ENCODE assay signal across 8 mouse cellular contexts in genomic region chr7:112328969-112329368, GRCm38 (mm10).
A peak's percentile ranks its signal among the peaks of the same experiment; 100 is the strongest.
DNase-seq lines count a peak whose midpoint lies in the region; ATAC-seq and TF ChIP-seq lines count a peak whose summit lies in the region.

No protein-coding gene starts in this region.

- H3K9me3 ChIP-seq in lung, postnatal 0 days (ENCODE audit: low read length), result no peaks in the 10 kb centered on the region
- H3K9me3 ChIP-seq in forebrain, embryonic 11.5 days (ENCODE audit: control insufficient read depth, low read length), result no peaks in the 10 kb centered on the region

- 8% methylated on average over 1 of the region's 1 CpGs for WGBS in lung, postnatal 0 days
- 18% methylated on average over 1 of the region's 1 CpGs for WGBS in forebrain, embryonic 11.5 days

- H3K4me3 ChIP-seq in lung, postnatal 0 days (ENCODE audit: low read depth, low read length), result no peak overlapping the region
- no peak overlapping the region for H3K4me3 ChIP-seq in forebrain, embryonic 11.5 days (ENCODE audit: low read depth, low read length)

- peak; percentile 45 for ATAC-seq in CD4-positive, CD25-positive, alpha-beta regulatory T cell, adult 4 months
- ATAC-seq in lung, postnatal 0 days, result no peak
- ATAC-seq in forebrain, embryonic 11.5 days (replicated peaks; ENCODE audit: low FRiP score), result no peak

- peaks cover 25% of the 10 kb centered on the region for H3K36me3 ChIP-seq in lung, postnatal 0 days (ENCODE audit: insufficient read depth, low read length)
- no peaks in the 10 kb centered on the region for H3K36me3 ChIP-seq in forebrain, embryonic 11.5 days (ENCODE audit: control insufficient read depth, insufficient read depth, low read length)

- H3K9ac ChIP-seq in lung, postnatal 0 days (replicated peaks; ENCODE audit: low read depth), result no peak overlapping the region
- no peak overlapping the region for H3K9ac ChIP-seq in forebrain, embryonic 11.5 days (ENCODE audit: low read length)

- H3K27me3 ChIP-seq in lung, postnatal 0 days (replicated peaks; ENCODE audit: insufficient read depth, low read length), result no peaks in the 10 kb centered on the region
- no peaks in the 10 kb centered on the region for H3K27me3 ChIP-seq in forebrain, embryonic 11.5 days (ENCODE audit: control insufficient read depth, insufficient read depth, low read length)

- DNase-seq in layer of hippocampus, adult 11-12 months (ENCODE audit: low spot score), result peak; percentile 56
- DNase-seq in layer of hippocampus, postnatal 36 days, result no peak
- peak; percentile 55 for DNase-seq in ZHBTc4 (ENCODE audit: low read depth, low spot score)
- DNase-seq in gastrocnemius, postnatal 14 days, result peak; percentile 20
- DNase-seq in lung, postnatal 0 days (ENCODE audit: low spot score), result peak; percentile 68
- DNase-seq in frontal cortex, postnatal 10 days (ENCODE audit: low spot score in 2 of 2), result no peak
- DNase-seq in forebrain, embryonic 11.5 days (ENCODE audit: low spot score), result no peak

- intact Hi-C loops in gastrocnemius, postnatal 14 days (cut with DNase I; ENCODE audit: low total_unique reads), result no loop called here

- no peaks in the 10 kb centered on the region for H3K4me1 ChIP-seq in lung, postnatal 0 days (ENCODE audit: insufficient read depth, low read depth, low read length)
- H3K4me1 ChIP-seq in forebrain, embryonic 11.5 days (replicated peaks; ENCODE audit: control insufficient read depth, insufficient read depth, low read length), result no peaks in the 10 kb centered on the region

- peak; percentile 76 for TF ChIP-seq CTCF in lung, postnatal 0 days (IDR thresholded peaks at IDR 0.05)

- no peak; the same call in 1 of the 2 replicates for TF ChIP-seq EP300 in lung, postnatal 0 days (IDR thresholded peaks at IDR 0.05)

- no peak overlapping the region for H3K27ac ChIP-seq in lung, postnatal 0 days (ENCODE audit: low read length)
- H3K27ac ChIP-seq in forebrain, embryonic 11.5 days (ENCODE audit: low read depth, low read length), result no peak overlapping the region

- H3K4me2 ChIP-seq in lung, postnatal 0 days (replicated peaks; ENCODE audit: low read depth, low read length), result no peak overlapping the region
- no peak overlapping the region for H3K4me2 ChIP-seq in forebrain, embryonic 11.5 days (ENCODE audit: low read depth, low read length, severe bottlenecking)

Comparison
In these comparisons a context has a peak if more than half of its experiments do, and no peak if none do; other contexts are left out.
1. DNase-seq: peak in layer of hippocampus, adult 11-12 months (single experiment), ZHBTc4 (single experiment), gastrocnemius, postnatal 14 days (single experiment) and lung, postnatal 0 days (single experiment); none in layer of hippocampus, postnatal 36 days (0 of 2), frontal cortex, postnatal 10 days (0 of 2) and forebrain, embryonic 11.5 days (single experiment).